ENCODE assay signal across 8 mouse cellular contexts in genomic region chr9:22467371-22468169, GRCm38 (mm10). TPM values are rescaled to one million over a fixed set of nuclear protein-coding genes. Genes with fewer than 3 reads are reported as not detected.
DNase-seq lines count a peak whose midpoint lies in the region; ATAC-seq and TF ChIP-seq lines count a peak whose summit lies in the region.

No protein-coding gene starts in this region.

- ATAC-seq in heart, embryonic 13.5 days (ENCODE audit: extremely low read depth, insufficient number of reproducible peaks, low FRiP score, low TSS enrichment): peak; percentile 28; the same call in 1 of the 2 replicates
- ATAC-seq in kidney, postnatal 0 days (replicated peaks; ENCODE audit: low FRiP score, low read depth): peak; percentile 68
- ATAC-seq in lung, embryonic 15.5 days (ENCODE audit: borderline replicate concordance, extremely low read depth, low FRiP score, low TSS enrichment): peak; percentile 76
- ATAC-seq in neutrophil, adult 5-6 weeks (ENCODE audit: extremely low read depth, insufficient number of reproducible peaks, low FRiP score, poor library complexity, severe bottlenecking): peak; percentile 42; the same call in 1 of the 2 replicates

- no peaks in the 10 kb centered on the region for H3K9me3 ChIP-seq in heart, embryonic 13.5 days
- H3K9me3 ChIP-seq in kidney, postnatal 0 days (replicated peaks; ENCODE audit: low read length): no peaks in the 10 kb centered on the region
- H3K9me3 ChIP-seq in lung, embryonic 15.5 days: no peaks in the 10 kb centered on the region

- no peaks in the 10 kb centered on the region for H3K27me3 ChIP-seq in heart, embryonic 13.5 days (replicated peaks)
- H3K27me3 ChIP-seq in kidney, postnatal 0 days (ENCODE audit: insufficient read depth, low read length): no peaks in the 10 kb centered on the region
- H3K27me3 ChIP-seq in lung, embryonic 15.5 days: no peaks in the 10 kb centered on the region

- peak overlapping the region; percentile 83 for H3K4me2 ChIP-seq in heart, embryonic 13.5 days
- H3K4me2 ChIP-seq in kidney, postnatal 0 days (ENCODE audit: low read length): peak overlapping the region; percentile 86
- H3K4me2 ChIP-seq in lung, embryonic 15.5 days: peak overlapping the region; percentile 65

- H3K4me3 ChIP-seq in heart, embryonic 13.5 days: peak overlapping the region; percentile 94
- H3K4me3 ChIP-seq in kidney, postnatal 0 days (replicated peaks; ENCODE audit: low read depth, low read length): peak overlapping the region; percentile 90
- peak overlapping the region; percentile 88 for H3K4me3 ChIP-seq in lung, embryonic 15.5 days

- TF ChIP-seq CTCF in kidney, postnatal 0 days (IDR thresholded peaks at IDR 0.05; ENCODE audit: low read depth): no peak

- DNase-seq in CD8-positive naive resting alpha-beta T cell, adult 2 months (ENCODE audit: low read depth in 2 of 2, low spot score in 2 of 2): peak; percentile 41 to 53
- peak; percentile 68 for DNase-seq in ZHBTc4 (ENCODE audit: low read depth, low spot score)
- DNase-seq in embryo, embryonic 10.5 days (ENCODE audit: low spot score): peak; percentile 54
- peak; percentile 56 for DNase-seq in kidney, postnatal 0 days (ENCODE audit: low spot score)
- peak; percentile 44 for DNase-seq in urinary bladder, postnatal 25 days (ENCODE audit: low spot score)

- under 1% methylated on average over 73 of the region's 73 CpGs for WGBS in heart, embryonic 13.5 days
- under 1% methylated on average over 72 of the region's 73 CpGs for WGBS in kidney, postnatal 0 days
- WGBS in lung, embryonic 15.5 days: 1% methylated on average over 66 of the region's 73 CpGs

- no peaks in the 10 kb centered on the region; the same call in 1 of the 2 replicates for H3K4me1 ChIP-seq in heart, embryonic 13.5 days
- no peaks in the 10 kb centered on the region for H3K4me1 ChIP-seq in kidney, postnatal 0 days (replicated peaks; ENCODE audit: insufficient read depth, low read length)
- peaks cover 6% of the 10 kb centered on the region; the same call in 1 of the 2 replicates for H3K4me1 ChIP-seq in lung, embryonic 15.5 days

- peaks cover 24% of the 10 kb centered on the region for H3K36me3 ChIP-seq in heart, embryonic 13.5 days
- H3K36me3 ChIP-seq in kidney, postnatal 0 days (ENCODE audit: insufficient read depth, low read length): no peaks in the 10 kb centered on the region
- peaks cover 6% of the 10 kb centered on the region; the same call in 1 of the 2 replicates for H3K36me3 ChIP-seq in lung, embryonic 15.5 days

- peak overlapping the region; percentile 93 for H3K27ac ChIP-seq in heart, embryonic 13.5 days (replicated peaks)
- H3K27ac ChIP-seq in kidney, postnatal 0 days: peak overlapping the region; percentile 94
- H3K27ac ChIP-seq in lung, embryonic 15.5 days: peak overlapping the region; percentile 92

- H3K9ac ChIP-seq in heart, embryonic 13.5 days: peak overlapping the region; percentile 96
- peak overlapping the region; percentile 96 for H3K9ac ChIP-seq in kidney, postnatal 0 days (ENCODE audit: low read depth, low read length)
- H3K9ac ChIP-seq in lung, embryonic 15.5 days: peak overlapping the region; percentile 90

RNA-seq across cellular contexts. Expression of gene Rp9, which starts 2.0 kb away (rescaled TPM):
- 37.6 and 46.3 TPM in 2 replicates for polyA plus RNA-seq in heart, embryonic 13.5 days (2015; fragmentation: Nextera tagmentation; extraction: Ambion mirVana)
- polyA plus RNA-seq in kidney, postnatal 0 days (2015; fragmentation: Nextera tagmentation; extraction: Ambion mirVana): 76.7 and 82.6 TPM in 2 replicates
- polyA plus RNA-seq in lung, embryonic 15.5 days (2015; fragmentation: Nextera tagmentation; extraction: Ambion mirVana): 68.6 and 68.8 TPM in 2 replicates
- total RNA-seq in neutrophil, adult 5-6 weeks (2017): 180 and 214 TPM in 2 replicates

RNA-seq across cellular contexts. Expression of gene Bbs9, which starts 7.9 kb away (rescaled TPM):
- 5.5 and 6.4 TPM in 2 replicates for polyA plus RNA-seq in heart, embryonic 13.5 days (2015; fragmentation: Nextera tagmentation; extraction: Ambion mirVana)
- 10.0 and 10.1 TPM in 2 replicates for polyA plus RNA-seq in kidney, postnatal 0 days (2015; fragmentation: Nextera tagmentation; extraction: Ambion mirVana)
- polyA plus RNA-seq in lung, embryonic 15.5 days (2015; fragmentation: Nextera tagmentation; extraction: Ambion mirVana): 13.5 and 14.7 TPM in 2 replicates
- 24.6 and 27.1 TPM in 2 replicates for total RNA-seq in neutrophil, adult 5-6 weeks (2017)

RNA-seq across cellular contexts. Expression of gene Gm17545, which starts 13.5 kb away (rescaled TPM):
- polyA plus RNA-seq in heart, embryonic 13.5 days (2015; fragmentation: Nextera tagmentation; extraction: Ambion mirVana): not detected in 2 replicates
- not detected in 2 replicates for polyA plus RNA-seq in kidney, postnatal 0 days (2015; fragmentation: Nextera tagmentation; extraction: Ambion mirVana)
- not detected in 2 replicates for polyA plus RNA-seq in lung, embryonic 15.5 days (2015; fragmentation: Nextera tagmentation; extraction: Ambion mirVana)
- total RNA-seq in neutrophil, adult 5-6 weeks (2017): not detected in 2 replicates

RNA-seq across cellular contexts. Expression of gene 9530077C05Rik, which starts 56.3 kb away (rescaled TPM):
- polyA plus RNA-seq in heart, embryonic 13.5 days (2015; fragmentation: Nextera tagmentation; extraction: Ambion mirVana): 1.7 and 2.4 TPM in 2 replicates
- polyA plus RNA-seq in kidney, postnatal 0 days (2015; fragmentation: Nextera tagmentation; extraction: Ambion mirVana): 2.1 and 2.9 TPM in 2 replicates
- polyA plus RNA-seq in lung, embryonic 15.5 days (2015; fragmentation: Nextera tagmentation; extraction: Ambion mirVana): 5.0 and 5.9 TPM in 2 replicates
- total RNA-seq in neutrophil, adult 5-6 weeks (2017): 11.0 and 15.4 TPM in 2 replicates

Comparison
In these comparisons a context has a peak if more than half of its experiments do, and no peak if none do; other contexts are left out.
1. Peak in every context shown above with its lines: DNase-seq, ATAC-seq, H3K4me3 ChIP-seq and H3K27ac ChIP-seq.